Mouse (Mus musculus): Measurements from ENCODE around the gene Bcl9. TPM values are rescaled to one million over a fixed set of nuclear protein-coding genes. Genes with fewer than 3 reads are reported as not detected.

Bcl9 gene
- polyA plus RNA-seq (2014; fragmentation: Nextera tagmentation; extraction: Ambion mirVana): 68.1 and 74.0 TPM in 2 replicates

GRCm38 (mm10) chr3:97297553-97298432 is at the start of gene Bcl9:
TSS of gene Bcl9 (minus strand) at chr3:97297917.
- H3K27ac ChIP-seq (replicated peaks; ENCODE audit: low read depth, low read length): peak within 1 kb of the TSS; percentile 98
- DNase-seq (ENCODE audit: low spot score) (peak; percentile 90), ATAC-seq (replicated peaks; ENCODE audit: insufficient number of reproducible peaks, low FRiP score, low TSS enrichment, low read depth) (peak; percentile 86)
- peak within 1 kb of the TSS; percentile 74 for H3K4me2 ChIP-seq (ENCODE audit: low read depth, low read length)
- peak within 1 kb of the TSS; percentile 90 for H3K9ac ChIP-seq (replicated peaks; ENCODE audit: low read length)
- no peaks in the 10 kb centered on the region for H3K36me3 ChIP-seq (replicated peaks; ENCODE audit: control insufficient read depth, insufficient read depth, low read depth, low read length)
- H3K9me3 ChIP-seq (replicated peaks; ENCODE audit: control insufficient read depth, low read length): no peaks in the 10 kb centered on the region
- no peaks in the 10 kb centered on the region for H3K27me3 ChIP-seq (ENCODE audit: control insufficient read depth, insufficient read depth, low read length)
- peak within 1 kb of the TSS; percentile 86 for H3K4me3 ChIP-seq (ENCODE audit: low read depth, low read length)
- WGBS: under 1% methylated on average over 20 of the region's 21 CpGs
- H3K4me1 ChIP-seq (ENCODE audit: control insufficient read depth, insufficient read depth, low read length): no peaks in the 10 kb centered on the region

GRCm38 (mm10) chr3:97339193-97339576 is 41.5 kb upstream of the Bcl9 start:
- WGBS: 75% methylated on average over 5 of the region's 5 CpGs
- no peak for DNase-seq (ENCODE audit: low spot score)
- no peaks in the 10 kb centered on the region for H3K9me3 ChIP-seq (replicated peaks; ENCODE audit: control insufficient read depth, low read length)

GRCm38 (mm10) chr3:97338522-97339192 is 40.9 kb upstream of the Bcl9 start:
- H3K9ac ChIP-seq (replicated peaks; ENCODE audit: low read length): no peak overlapping the region
- H3K4me1 ChIP-seq (ENCODE audit: control insufficient read depth, insufficient read depth, low read length): no peaks in the 10 kb centered on the region; the same call in none of the 2 replicates
- DNase-seq (ENCODE audit: low spot score): peak; percentile 97
- no peaks in the 10 kb centered on the region for H3K27me3 ChIP-seq (ENCODE audit: control insufficient read depth, insufficient read depth, low read length)
- H3K9me3 ChIP-seq (replicated peaks; ENCODE audit: control insufficient read depth, low read length): no peaks in the 10 kb centered on the region
- no peak overlapping the region for H3K4me2 ChIP-seq (ENCODE audit: low read depth, low read length)
- WGBS: 32% methylated on average over 13 of the region's 13 CpGs
- H3K4me3 ChIP-seq (ENCODE audit: low read depth, low read length): no peak overlapping the region
- no peak overlapping the region for H3K27ac ChIP-seq (replicated peaks; ENCODE audit: low read depth, low read length)
- no peaks in the 10 kb centered on the region for H3K36me3 ChIP-seq (replicated peaks; ENCODE audit: control insufficient read depth, insufficient read depth, low read depth, low read length)
- ATAC-seq (replicated peaks; ENCODE audit: insufficient number of reproducible peaks, low FRiP score, low TSS enrichment, low read depth): peak; percentile 66; the same call in 1 of the 2 replicates

More at GRCm38 (mm10) chr3:97339193-97339576, 41.5 kb upstream of the Bcl9 start:
- no peaks in the 10 kb centered on the region for H3K36me3 ChIP-seq (replicated peaks; ENCODE audit: control insufficient read depth, insufficient read depth, low read depth, low read length)
- H3K4me1 ChIP-seq (ENCODE audit: control insufficient read depth, insufficient read depth, low read length): no peaks in the 10 kb centered on the region; the same call in none of the 2 replicates
- H3K4me2 ChIP-seq (ENCODE audit: low read depth, low read length): no peak overlapping the region
- H3K27me3 ChIP-seq (ENCODE audit: control insufficient read depth, insufficient read depth, low read length): no peaks in the 10 kb centered on the region
- H3K4me3 ChIP-seq (ENCODE audit: low read depth, low read length): no peak overlapping the region
- no peak overlapping the region for H3K27ac ChIP-seq (replicated peaks; ENCODE audit: low read depth, low read length)
- no peak overlapping the region for H3K9ac ChIP-seq (replicated peaks; ENCODE audit: low read length)
- no peak for ATAC-seq (replicated peaks; ENCODE audit: insufficient number of reproducible peaks, low FRiP score, low TSS enrichment, low read depth)

GRCm38 (mm10) chr3:97337306-97337705 is 39.6 kb upstream of the Bcl9 start:
- H3K9me3 ChIP-seq (replicated peaks; ENCODE audit: control insufficient read depth, low read length): no peaks in the 10 kb centered on the region
- 48% methylated on average over 11 of the region's 11 CpGs for WGBS

GRCm38 (mm10) chr3:97336331-97336730 is 38.6 kb upstream of the Bcl9 start:
- 63% methylated on average over 4 of the region's 4 CpGs for WGBS
- Histone ChIP-seq H3K27me3 (ENCODE audit: control insufficient read depth, insufficient read depth, low read length) (no peaks in the 10 kb centered on the region), H3K9me3 (replicated peaks; ENCODE audit: control insufficient read depth, low read length) (no peaks in the 10 kb centered on the region), H3K4me3 (ENCODE audit: low read depth, low read length) (no peak overlapping the region), H3K9ac (replicated peaks; ENCODE audit: low read length) (no peak overlapping the region), H3K4me2 (ENCODE audit: low read depth, low read length) (no peak overlapping the region), H3K4me1 (ENCODE audit: control insufficient read depth, insufficient read depth, low read length) (no peaks in the 10 kb centered on the region; the same call in none of the 2 replicates), H3K27ac (replicated peaks; ENCODE audit: low read depth, low read length) (no peak overlapping the region), H3K36me3 (replicated peaks; ENCODE audit: control insufficient read depth, insufficient read depth, low read depth, low read length) (no peaks in the 10 kb centered on the region)
- DNase-seq (ENCODE audit: low spot score) (no peak), ATAC-seq (replicated peaks; ENCODE audit: insufficient number of reproducible peaks, low FRiP score, low TSS enrichment, low read depth) (no peak)

More at GRCm38 (mm10) chr3:97337306-97337705, 39.6 kb upstream of the Bcl9 start:
- no peak overlapping the region for H3K4me2 ChIP-seq (ENCODE audit: low read depth, low read length)
- no peaks in the 10 kb centered on the region; the same call in none of the 2 replicates for H3K4me1 ChIP-seq (ENCODE audit: control insufficient read depth, insufficient read depth, low read length)
- H3K9ac ChIP-seq (replicated peaks; ENCODE audit: low read length): no peak overlapping the region
- no peak overlapping the region for H3K27ac ChIP-seq (replicated peaks; ENCODE audit: low read depth, low read length)
- no peak overlapping the region for H3K4me3 ChIP-seq (ENCODE audit: low read depth, low read length)
- ATAC-seq (replicated peaks; ENCODE audit: insufficient number of reproducible peaks, low FRiP score, low TSS enrichment, low read depth) (no peak), DNase-seq (ENCODE audit: low spot score) (peak; percentile 35)
- H3K27me3 ChIP-seq (ENCODE audit: control insufficient read depth, insufficient read depth, low read length): no peaks in the 10 kb centered on the region
- no peaks in the 10 kb centered on the region for H3K36me3 ChIP-seq (replicated peaks; ENCODE audit: control insufficient read depth, insufficient read depth, low read depth, low read length)

- H3K4me1 ChIP-seq (ENCODE audit: control insufficient read depth, insufficient read depth, low read length): no peaks in the 10 kb centered on the region; the same call in none of the 2 replicates
- 0 out of 2 replicates have a peak, but pooled peaks have one; percentile 12 for ATAC-seq (replicated peaks; ENCODE audit: insufficient number of reproducible peaks, low FRiP score, low TSS enrichment, low read depth)
- H3K36me3 ChIP-seq (replicated peaks; ENCODE audit: control insufficient read depth, insufficient read depth, low read depth, low read length): no peaks in the 10 kb centered on the region
- WGBS: 52% methylated on average over 9 of the region's 9 CpGs
- H3K27ac ChIP-seq (replicated peaks; ENCODE audit: low read depth, low read length): no peak overlapping the region
- peak; percentile 32 for DNase-seq (ENCODE audit: low spot score)
- no peaks in the 10 kb centered on the region for H3K9me3 ChIP-seq (replicated peaks; ENCODE audit: control insufficient read depth, low read length)
- H3K27me3 ChIP-seq (ENCODE audit: control insufficient read depth, insufficient read depth, low read length): no peaks in the 10 kb centered on the region
- no peak overlapping the region for H3K9ac ChIP-seq (replicated peaks; ENCODE audit: low read length)
- H3K4me2 ChIP-seq (ENCODE audit: low read depth, low read length): no peak overlapping the region
- H3K4me3 ChIP-seq (ENCODE audit: low read depth, low read length): no peak overlapping the region
Observed at GRCm38 (mm10) chr3:97334618-97335017, 36.9 kb upstream of the Bcl9 start.

- H3K36me3 ChIP-seq (replicated peaks; ENCODE audit: control insufficient read depth, insufficient read depth, low read depth, low read length): no peaks in the 10 kb centered on the region
- no peaks in the 10 kb centered on the region for H3K4me1 ChIP-seq (ENCODE audit: control insufficient read depth, insufficient read depth, low read length)
- 89% methylated on average over 12 of the region's 12 CpGs for WGBS
- H3K9ac ChIP-seq (replicated peaks; ENCODE audit: low read length): no peak overlapping the region
- H3K27me3 ChIP-seq (ENCODE audit: control insufficient read depth, insufficient read depth, low read length): no peaks in the 10 kb centered on the region
- ATAC-seq (replicated peaks; ENCODE audit: insufficient number of reproducible peaks, low FRiP score, low TSS enrichment, low read depth) (no peak), DNase-seq (ENCODE audit: low spot score) (no peak)
- H3K27ac ChIP-seq (replicated peaks; ENCODE audit: low read depth, low read length): no peak overlapping the region
- no peak overlapping the region for H3K4me3 ChIP-seq (ENCODE audit: low read depth, low read length)
- H3K9me3 ChIP-seq (replicated peaks; ENCODE audit: control insufficient read depth, low read length): no peaks in the 10 kb centered on the region
- H3K4me2 ChIP-seq (ENCODE audit: low read depth, low read length): no peak overlapping the region
Observed at GRCm38 (mm10) chr3:97332172-97332571, 34.5 kb upstream of the Bcl9 start.
